Mouse (Mus musculus) gastrocnemius, adult 8-10 months (tissue): ENCODE measurements around the gene Heg1. TPM values are rescaled to one million over a fixed set of nuclear protein-coding genes. Genes with fewer than 3 reads are reported as not detected.

ENCODE experiments used
- DNase-seq, 2 experiments: peaks; one replicate each; pipeline ENCODE4 v3.0.0; 2022; ENCODE audit warnings: low spot score in 2 of 2
- total RNA-seq, 4 experiments: library from RNA; stranded (reverse); gene quantifications; 2 replicates each; pipeline ENCODE4 v1.2.4; 2022

Gene Heg1
- total RNA-seq, 4 experiments from 2014 or later, result 20.8 to 31.3 (median 24.2) TPM

DNA sequence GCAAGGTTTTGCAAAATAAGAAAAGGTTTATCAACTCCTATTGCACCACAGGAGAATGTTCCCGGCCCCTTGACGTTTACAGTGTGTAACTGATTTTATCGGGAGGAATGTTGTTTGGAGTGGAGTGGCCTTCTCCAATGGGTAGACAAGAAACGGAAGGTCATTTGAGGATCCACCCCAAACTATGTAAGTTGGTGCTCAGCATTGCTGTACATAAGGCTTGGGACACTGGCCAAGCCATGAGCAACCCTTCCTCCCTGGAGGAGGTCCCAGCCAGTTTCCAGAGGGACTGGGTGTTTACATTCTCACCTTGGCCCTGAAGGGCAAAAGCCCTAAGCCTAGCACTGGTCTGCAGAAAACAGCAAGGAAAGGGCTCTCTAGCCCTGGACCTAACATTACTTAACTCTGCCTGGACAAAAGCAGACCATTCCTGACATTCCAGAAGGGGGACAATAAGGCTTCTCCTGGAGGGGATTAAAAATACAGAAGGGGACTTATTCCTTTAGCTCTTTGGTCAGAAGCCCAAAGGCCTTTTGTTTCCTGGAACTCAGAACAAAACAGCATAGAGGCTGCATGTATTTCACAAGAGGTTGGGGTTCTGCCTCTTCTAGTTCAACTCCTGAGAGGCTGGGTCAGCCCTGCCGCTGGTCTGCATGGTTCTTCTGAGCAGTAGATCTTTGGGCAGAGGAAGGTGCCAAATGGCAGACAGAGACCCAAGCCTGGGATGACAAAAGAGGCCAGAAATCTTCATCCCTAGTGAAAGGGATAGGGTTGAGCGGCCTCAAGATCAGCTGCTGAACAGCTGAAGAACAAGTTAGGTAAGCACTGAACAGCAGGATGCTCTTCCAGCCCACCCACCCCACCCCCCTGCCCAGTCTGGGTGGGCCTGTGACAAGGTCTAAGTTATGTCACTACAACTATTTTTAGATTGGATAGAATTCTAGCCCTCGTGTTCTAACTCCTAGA is 7.5 kb upstream of the Heg1 start:
- DNase-seq, result no peak

DNA sequence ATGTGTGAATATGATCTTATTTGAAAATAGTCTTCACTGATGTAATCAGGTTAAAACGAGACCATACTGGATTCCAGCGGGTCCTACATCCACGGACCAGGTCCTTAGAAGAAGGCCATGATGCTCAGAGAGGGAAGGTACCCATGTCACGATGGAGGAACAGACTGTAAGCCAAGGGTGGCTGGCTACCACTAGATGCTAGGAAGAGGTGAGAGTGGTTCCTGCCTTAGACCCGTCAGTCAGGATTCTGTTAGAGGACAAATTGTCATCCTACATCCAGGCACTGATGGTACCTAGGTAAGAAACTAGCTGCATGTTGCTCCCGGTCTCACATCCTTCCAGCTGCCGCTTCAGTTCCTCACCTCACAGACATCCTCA is 6.9 kb upstream of the Heg1 start:
- DNase-seq, result no peak

DNA sequence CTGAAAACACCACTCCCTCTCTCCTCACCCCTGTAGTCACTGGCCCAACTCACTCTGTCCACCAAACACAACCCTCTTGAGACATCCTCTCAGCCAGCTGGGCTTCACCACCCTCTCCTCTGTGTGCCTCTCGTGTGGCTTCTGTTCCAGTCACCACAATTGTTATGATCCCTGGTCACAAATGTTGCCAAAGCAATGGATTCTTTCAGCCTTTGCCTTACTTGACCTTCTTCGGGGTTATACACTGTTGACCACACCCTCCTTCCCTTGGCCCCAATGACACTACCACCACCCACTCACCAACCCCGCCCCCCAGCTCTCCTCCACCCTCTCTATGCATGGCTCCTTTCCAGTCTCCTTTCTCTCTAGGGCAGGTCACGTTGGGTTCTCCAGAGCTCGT is 6.3 kb upstream of the Heg1 start:
- peak; percentile 57 to 71 for DNase-seq

DNA sequence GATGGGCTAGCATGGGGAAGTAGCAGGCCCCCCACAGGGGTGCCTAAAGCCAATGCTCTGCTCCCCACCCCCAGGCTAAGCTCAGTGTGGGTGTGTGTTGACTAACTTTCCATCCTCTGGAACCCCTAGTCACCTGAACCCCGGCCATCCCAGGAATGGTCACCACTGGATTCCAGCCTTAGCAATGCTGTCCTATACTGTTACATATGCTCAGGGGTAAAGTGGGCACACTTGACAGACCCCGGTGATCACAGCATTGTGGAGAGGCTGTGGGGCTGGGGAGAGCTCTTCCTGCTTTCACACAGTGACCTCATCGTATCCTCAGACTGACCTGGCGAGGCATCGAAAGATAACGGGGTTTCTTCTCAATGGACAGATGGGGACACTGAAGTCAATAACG is 3.9 kb upstream of the Heg1 start:
- DNase-seq, result no peak

DNA sequence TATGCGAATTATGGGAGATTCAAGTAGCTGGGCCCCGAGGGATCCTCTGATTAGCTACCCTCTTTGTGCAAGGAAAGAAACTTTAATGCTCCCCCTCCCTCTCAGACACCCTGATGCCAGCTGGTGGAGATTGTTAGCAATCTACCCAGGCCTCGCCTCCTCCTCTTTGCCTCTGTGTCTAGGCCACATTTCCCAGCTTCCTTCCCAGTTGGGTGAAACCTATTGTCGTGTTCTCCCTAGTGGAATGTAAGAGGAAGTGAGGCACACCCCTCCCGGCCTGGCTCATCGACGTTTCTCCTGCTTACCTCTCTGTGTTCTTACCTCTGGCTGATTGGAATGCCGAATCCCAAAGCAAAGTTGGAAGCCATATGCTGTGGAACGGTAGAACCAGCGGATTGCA is 3.4 kb upstream of the Heg1 start:
- DNase-seq, result no peak

DNA sequence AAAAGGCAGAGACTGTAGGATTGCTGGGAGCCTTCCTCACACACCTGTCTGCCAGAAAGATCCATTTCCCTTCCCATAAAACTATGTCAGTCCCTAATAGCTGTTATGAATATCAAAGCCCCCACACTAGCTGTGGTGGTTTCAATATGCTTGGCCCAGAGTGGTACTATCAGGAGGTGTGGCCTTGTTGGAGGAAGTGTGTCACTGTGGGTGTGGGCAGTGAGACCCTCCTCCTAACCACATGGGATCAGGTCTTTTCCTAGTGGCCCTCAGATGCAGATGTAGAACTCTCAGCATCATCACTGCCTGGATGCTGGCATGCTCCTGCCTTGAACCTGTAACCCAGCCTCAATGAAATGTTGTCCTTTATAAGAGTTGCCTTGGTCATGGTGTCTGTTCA is 2.5 kb upstream of the Heg1 start:
- no peak for DNase-seq

DNA sequence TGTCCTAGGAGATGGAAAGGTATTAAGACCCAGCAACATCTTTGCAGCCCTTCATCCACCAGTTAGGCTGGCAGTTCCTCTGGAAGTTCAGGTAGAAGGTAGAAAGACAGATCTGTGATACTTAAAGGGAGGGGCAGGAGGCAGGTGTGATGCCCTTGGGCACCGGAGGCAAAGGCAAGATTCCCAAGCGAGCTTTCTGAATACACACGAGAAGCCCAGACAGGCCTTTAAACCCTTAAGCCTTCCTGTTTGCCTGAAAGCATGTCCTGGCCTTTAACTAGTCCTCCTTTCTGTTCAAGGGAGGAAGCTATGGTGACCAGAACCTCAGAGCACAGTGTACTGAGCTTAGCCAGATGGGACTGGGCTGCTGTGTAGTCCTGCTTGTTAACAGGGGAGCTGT is 1.5 kb upstream of the Heg1 start:
- no peak for DNase-seq

DNA sequence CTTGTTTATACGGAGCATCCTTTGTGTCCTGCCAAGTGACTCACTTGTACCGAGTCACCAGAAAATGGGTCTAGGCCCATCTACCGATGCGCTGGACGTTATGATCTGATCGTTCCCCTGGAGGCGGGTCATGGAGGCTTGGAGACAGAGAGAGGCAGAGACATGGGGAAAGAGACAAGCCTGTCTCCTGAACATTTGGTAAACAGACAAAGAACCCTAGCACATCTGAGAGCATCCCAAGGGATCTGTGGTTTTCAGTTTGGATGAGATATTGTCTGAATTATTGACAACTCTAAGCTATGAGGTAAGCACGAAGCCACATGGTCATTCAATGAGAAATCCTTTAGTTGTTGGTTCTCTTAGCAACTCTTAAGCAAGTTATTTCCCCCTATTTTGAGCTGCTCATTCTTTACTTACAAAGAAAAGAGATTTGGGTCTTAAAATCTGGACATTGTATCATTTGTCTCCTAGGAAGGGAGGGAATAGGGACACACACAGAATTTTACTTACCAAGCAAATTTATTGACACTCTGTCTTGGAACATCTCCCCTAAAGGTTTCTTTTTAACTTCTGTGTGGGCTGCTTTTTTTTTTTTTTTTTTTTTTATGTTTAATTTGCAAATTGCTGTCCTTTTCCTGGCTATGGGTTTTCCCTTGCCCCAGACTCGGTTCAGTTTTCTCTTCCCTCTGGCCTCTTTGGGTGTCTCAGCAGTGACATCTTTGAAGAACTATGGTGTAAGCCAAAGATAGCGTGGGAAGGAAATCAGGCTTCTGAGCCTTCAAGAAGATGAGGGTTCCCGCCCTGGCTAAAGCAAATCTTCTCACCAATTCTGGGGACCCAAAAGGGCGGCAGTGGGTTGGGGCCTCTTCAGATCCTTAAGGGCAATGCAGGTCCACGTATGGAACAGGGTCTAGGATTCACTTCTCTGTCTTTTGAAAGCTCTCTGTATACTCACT is 686 bp upstream of the Heg1 start:
- peak in 1 of 2 experiments; percentile 32 for DNase-seq

DNA sequence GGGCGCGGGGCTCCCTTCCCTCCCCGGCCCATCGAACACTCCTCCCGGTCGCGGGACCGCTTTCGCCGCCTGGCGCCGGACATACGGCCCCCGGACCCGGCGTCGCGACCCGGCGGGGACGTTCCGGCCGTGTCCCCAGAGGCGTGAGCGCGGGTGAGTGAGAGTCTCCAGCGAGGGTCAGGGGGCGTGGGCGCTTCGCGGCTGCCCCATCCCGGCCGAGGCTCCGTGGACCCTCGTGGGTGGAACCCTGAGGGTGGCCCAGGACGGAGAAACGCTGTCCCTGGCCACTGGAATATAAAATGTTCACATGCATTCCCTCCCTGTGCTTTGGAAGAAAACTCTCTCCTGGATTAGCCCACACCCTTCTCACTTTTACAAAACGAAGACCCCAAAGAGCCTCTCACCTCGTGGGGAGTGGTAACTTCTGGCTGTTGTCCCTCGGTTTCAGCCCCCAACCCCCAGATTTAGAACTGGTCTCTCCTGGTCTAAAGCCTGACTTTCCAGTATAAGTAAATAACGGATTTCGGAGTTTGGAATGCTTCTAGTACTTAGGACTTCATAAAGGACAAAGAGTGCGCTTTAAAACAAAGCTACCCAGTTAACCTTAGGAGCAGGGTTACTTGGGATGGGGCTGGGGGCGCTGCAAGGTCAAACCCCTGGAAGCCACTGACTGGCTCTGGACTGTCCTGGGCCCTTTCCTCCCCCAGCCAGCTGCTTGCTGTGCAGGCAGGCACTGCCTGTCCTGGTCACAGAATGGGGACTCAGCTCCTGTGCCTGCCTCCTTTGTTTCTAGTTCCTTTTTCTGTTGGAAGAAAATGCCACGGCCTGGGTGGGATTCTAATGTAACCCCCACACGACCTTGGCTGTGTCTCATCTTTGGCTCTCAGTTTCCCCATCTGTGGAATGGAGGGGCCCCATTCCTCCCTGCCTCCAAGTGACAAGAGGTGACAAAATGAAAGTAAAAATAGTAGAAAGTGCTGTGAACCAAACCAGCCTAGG is 832 bp downstream of the Heg1 start:
- DNase-seq, result no peak

DNA sequence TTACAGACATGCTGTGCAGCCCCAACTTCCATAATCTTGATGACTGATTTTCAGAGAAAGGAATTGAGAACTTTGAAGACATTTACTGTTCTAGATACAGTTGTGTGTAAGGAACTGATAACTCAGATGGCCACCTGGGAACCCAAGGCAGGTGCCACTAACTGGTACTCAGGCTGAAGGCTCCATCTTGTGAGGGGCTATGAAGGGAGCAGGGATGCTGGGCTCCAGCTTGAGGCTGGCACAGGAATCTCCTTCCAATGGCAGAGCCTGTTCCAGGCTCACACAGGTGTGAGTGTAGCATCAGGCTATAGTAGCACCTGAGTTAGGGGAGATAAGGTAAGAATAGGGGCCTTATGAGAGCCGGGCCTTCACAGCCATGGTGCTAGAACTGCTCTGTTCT is 1.9 kb downstream of the Heg1 start:
- DNase-seq, result no peak

DNA sequence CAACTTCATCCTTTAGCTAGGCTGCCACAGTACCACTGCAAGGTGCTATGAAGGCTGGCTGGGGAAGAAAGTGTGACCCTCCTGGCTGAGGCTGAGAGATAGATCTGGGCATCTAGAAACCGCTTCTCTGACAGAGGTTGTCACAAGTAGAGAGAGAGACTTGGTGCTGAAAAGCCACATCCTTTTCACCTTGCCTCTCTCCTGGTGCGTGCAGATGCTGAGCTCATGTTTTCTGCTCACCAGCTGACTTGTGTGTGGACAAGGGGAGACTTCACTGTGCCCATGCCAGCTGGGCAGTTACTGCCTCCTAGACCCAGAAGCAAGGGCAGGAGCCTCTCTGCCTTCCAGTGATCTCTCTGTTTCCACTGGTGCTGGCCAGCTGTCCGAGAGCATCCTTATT is 3.6 kb downstream of the Heg1 start:
- DNase-seq, result no peak

DNA sequence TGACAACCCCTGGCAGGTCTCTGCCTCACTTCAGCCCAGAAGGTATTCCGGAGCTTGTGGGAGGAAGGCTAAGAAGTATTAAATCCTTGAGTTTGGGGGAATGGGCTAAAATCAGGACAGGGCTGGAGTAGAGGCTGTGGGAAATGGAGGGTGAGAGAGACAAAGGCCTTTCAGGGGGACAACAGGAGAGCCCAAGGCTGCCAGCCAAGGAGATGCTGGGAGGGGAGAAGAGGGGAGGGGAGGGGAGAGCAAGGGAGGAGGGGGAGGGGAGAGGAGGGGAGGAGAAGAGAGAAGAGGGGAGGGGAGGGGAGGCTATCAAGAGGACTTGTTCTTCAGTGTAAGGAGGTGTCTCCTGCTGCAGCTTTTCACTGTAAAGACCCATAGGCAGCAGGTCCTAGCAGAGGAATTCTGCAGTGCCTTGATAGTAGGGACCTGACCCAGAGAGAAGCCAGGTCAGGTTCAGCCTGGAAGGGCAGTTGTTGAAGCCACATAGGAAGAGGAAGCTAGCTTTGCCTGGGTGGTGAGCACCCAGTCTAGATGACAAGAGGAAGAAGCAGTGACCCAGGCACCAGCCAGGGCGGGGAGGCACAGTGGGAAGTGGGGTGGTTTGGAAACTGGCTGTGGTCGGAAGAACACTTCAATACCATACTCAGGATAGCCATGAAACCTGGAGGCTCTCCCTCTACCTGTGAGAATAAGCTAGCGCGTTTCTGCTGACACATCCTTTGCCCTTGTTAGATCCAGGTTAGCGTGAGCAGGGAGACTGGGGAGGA is 7.0 kb downstream of the Heg1 start:
- DNase-seq, result no peak

DNA sequence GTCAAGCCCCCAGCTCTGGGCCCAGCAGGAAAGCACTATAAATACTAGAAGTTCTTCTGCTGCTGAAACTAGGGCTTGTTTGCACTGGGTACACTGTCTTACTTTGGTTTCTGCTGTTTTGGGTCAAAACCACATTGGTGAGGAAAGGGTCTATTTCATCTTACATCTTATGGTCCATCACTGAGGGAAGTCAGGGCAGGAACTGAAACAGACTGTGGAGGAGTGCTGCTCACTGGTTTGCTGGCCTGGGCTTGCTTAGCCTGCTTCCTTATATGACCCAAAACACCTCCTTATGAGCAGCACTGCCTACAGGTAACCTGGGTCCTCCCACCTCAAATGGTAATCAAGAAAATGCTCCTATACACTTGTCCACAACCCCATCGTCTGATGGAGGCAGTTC is 9.4 kb downstream of the Heg1 start:
- no peak for DNase-seq

DNA sequence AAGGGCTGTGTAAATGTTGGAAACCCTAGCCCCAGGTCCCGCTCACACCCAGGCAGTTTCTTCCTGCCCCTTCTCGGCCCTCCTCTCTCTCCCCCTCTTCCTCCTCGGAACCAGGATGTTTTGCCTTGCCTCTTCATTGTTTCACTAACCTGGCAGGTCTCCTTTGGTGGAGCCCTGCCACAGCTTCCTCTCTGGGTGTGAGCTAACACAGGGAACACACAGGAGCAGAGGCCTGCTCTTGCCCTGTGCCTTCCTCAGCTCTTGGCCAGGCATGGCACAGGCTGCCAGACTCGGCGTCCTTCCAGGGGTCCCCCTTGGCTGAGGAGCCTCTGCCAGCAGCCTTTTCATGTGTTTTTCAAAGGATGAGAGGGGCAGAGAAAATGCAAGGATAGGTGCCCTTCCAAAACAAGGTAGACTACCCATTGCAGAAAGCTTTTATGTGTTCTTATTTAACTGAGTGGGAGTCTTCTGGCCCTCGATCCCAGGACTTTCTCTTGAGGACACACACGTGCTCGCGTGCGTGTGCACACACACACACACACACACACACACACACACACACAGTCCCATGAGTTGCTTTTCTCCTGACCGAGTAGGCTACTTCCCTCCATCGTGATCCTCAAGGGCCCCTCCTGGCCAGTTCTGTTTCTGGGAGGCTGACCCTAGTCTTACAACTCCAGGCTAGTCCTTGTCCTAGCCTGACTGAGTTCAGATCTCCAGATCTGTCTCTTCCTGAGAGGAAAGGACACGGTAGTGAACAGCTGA is 12.8 kb downstream of the Heg1 start:
- no peak for DNase-seq

DNA sequence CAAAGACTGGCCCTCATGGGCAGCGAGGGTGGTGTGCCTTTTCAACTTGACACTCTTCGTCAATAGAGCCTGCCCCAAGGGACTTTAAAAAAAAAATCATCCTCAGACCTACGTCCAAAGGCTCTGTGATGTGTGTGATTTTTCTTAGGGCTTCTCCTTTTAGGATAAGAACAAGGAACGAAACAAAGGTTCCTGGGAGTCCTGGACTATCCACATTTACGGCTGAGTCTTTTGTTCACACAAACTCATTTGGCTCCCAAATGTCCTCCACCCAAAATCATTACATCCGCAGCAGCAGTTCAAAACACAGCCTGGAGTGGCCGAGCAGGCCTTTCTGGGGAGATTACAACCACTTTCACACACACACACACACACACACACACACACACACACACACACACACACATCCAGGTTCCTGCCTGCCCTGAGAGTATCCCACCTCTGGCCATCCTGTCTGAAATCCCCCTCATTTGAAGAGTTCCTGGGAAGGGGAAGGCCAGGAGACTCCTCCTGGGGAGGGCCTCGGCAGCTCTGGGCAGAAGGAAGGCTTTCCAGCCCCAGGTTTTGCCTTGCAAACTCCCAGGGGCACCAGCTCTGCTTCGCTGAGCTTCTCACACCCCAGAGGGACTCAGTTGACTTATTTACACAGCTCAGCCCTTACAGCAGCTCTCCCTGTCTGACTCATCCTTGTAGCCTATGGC is 13.6 kb downstream of the Heg1 start:
- no peak for DNase-seq

DNA sequence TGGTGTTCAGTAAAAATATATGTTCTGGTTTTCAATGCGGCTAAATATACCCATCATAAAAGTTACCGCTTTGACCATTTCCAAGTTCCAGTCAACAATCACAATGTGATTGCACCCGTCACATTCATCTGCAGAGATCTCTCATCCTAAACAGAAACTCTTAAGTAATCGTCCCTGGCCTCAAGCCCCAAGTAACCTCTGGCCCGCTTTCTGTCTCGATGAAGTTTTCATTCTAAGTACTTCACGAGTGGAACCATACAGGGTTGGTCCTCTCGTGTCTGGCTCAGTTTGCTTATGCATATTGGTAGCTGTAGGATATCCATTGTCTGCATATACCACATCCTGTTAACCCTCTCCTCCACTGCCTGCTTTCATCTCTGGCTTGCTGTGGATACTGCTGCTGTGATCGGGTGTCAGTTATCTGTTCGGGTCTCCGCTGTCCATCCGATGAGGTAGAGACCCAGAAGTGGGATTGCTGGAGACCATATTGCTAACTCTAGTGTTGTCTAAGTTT is 14.2 kb downstream of the Heg1 start:
- DNase-seq, result no peak

DNA sequence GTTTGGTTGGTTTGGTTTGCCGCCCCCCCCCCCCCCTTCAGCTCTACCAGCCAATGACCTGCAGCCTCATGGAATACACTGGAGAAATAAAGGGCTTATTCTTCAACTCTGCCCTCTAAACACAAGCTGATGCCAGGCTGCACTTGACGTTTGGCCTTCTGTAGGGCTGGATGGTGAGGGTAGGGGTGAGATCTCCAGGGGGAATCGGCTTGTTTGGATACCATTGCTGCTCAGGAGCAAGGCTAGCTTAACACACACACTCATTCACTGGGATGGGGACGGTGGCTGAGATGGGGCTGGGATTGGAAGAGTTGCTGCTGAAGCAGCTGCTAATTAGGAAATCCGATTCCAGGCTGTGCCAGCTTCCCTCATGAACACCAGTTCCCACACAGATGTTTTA is 16.4 kb downstream of the Heg1 start:
- DNase-seq, result no peak

DNA sequence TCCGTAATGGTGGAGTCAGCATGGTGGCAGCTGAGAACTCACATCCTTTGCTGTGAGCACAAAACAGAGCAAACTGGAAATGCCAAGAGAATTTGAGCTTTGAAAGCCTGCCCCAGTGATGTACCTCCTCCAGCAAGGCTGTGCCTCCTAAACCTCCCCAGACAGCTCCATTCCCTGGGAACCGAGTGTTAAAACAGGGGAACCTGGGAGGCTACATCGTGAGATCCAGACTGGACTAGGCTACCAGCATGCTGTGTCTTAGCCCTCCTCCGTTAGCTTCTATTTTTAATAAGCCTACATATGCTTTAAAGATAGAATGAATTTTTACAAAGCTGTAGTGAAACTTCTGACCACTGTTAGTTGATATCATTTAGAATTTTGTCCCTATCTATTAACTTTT is 17.7 kb downstream of the Heg1 start:
- DNase-seq, result no peak

DNA sequence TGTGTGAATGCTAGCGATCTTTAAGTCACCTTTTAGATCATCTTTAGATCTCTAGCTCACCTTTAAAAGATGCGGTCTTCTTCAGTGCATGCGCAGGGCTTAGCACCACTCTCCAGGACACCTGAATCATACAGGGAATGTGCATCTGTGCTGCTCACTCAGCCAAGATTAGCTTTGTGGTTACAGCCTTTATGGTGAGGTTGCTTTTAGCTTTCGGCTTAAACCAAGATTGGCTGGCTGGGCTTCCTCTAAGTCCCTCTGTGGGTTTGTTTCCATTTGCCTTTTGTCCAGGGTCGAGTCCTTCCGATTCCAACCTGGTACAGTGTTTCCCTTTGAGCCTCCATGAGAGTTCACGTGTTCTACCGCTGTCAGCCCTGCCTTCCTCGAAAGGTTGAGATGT is 20.1 kb downstream of the Heg1 start:
- DNase-seq, result no peak
